Mouse (Mus musculus) lung, postnatal 4 days (tissue): ENCODE results near the gene Syde1.
A peak's percentile ranks its signal among the peaks of the same experiment; 100 is the strongest.
"Not testable (repeated sequence)": the region's sequence is repeated elsewhere in the genome, so short reads cannot be mapped to it uniquely, and the experiment has no call there.

Source experiments
- DNase-seq, 2 experiments: peaks; one replicate each; pipeline ENCODE4 v3.0.0; 2021

The Syde1 gene

GRCm38 (mm10) chr10:78591406-78592328 is at the start of gene Syde1:
Gene Syde1 (minus strand): TSS chr10:78591964.
- DNase-seq = peak; percentile 69 to 77

GRCm38 (mm10) chr10:78632311-78632710 is 40.5 kb upstream of the Syde1 start:
- DNase-seq = peak in 1 of 2 experiments; percentile 28

GRCm38 (mm10) chr10:78630194-78630593 is 38.4 kb upstream of the Syde1 start:
- DNase-seq = no peak

- not testable (repeated sequence) for DNase-seq
Observed at GRCm38 (mm10) chr10:78623143-78623542, 31.4 kb upstream of the Syde1 start.

GRCm38 (mm10) chr10:78617974-78618373 is 26.2 kb upstream of the Syde1 start, which contains the start of gene Olfr1357:
Gene Olfr1357 (minus strand): TSS chr10:78618074.
- DNase-seq = no peak

- no peak for DNase-seq
Observed at GRCm38 (mm10) chr10:78607602-78608001, 15.8 kb upstream of the Syde1 start.

- peak in 1 of 2 experiments; percentile 58 for DNase-seq
Observed at GRCm38 (mm10) chr10:78605080-78605479, 13.3 kb upstream of the Syde1 start.

GRCm38 (mm10) chr10:78599865-78600264 is 8.1 kb upstream of the Syde1 start:
- no peak for DNase-seq

GRCm38 (mm10) chr10:78594566-78594965 is 2.8 kb upstream of the Syde1 start:
- DNase-seq = no peak

- no peak for DNase-seq
Observed at GRCm38 (mm10) chr10:78594157-78594556, 2.4 kb upstream of the Syde1 start.

- DNase-seq = no peak
Observed at GRCm38 (mm10) chr10:78593736-78594135, 2.0 kb upstream of the Syde1 start.

GRCm38 (mm10) chr10:78592856-78593379 is 1.2 kb upstream of the Syde1 start:
- DNase-seq = no peak

- peak; percentile 72 for DNase-seq
Observed at GRCm38 (mm10) chr10:78590744-78591143, 1.0 kb downstream of the Syde1 start.

GRCm38 (mm10) chr10:78589901-78590300 is 1.9 kb downstream of the Syde1 start:
- DNase-seq = no peak

- DNase-seq = no peak
Observed at GRCm38 (mm10) chr10:78589291-78589690, 2.5 kb downstream of the Syde1 start.

- no peak for DNase-seq
Observed at GRCm38 (mm10) chr10:78586026-78586425, 5.7 kb downstream of the Syde1 start.

GRCm38 (mm10) chr10:78585606-78586005 is 6.2 kb downstream of the Syde1 start:
- no peak for DNase-seq

GRCm38 (mm10) chr10:78584996-78585395 is 6.8 kb downstream of the Syde1 start:
- DNase-seq = no peak

- DNase-seq = no peak
Observed at GRCm38 (mm10) chr10:78583939-78584338, 7.8 kb downstream of the Syde1 start.

GRCm38 (mm10) chr10:78583347-78583746 is 8.4 kb downstream of the Syde1 start:
- DNase-seq = no peak

- no peak for DNase-seq
Observed at GRCm38 (mm10) chr10:78581121-78581520, 10.6 kb downstream of the Syde1 start.

- no peak for DNase-seq
Observed at GRCm38 (mm10) chr10:78578204-78578603, 13.6 kb downstream of the Syde1 start.

- DNase-seq = no peak
Observed at GRCm38 (mm10) chr10:78576435-78577184, 15.2 kb downstream of the Syde1 start.
